In the genomic region with DNA sequence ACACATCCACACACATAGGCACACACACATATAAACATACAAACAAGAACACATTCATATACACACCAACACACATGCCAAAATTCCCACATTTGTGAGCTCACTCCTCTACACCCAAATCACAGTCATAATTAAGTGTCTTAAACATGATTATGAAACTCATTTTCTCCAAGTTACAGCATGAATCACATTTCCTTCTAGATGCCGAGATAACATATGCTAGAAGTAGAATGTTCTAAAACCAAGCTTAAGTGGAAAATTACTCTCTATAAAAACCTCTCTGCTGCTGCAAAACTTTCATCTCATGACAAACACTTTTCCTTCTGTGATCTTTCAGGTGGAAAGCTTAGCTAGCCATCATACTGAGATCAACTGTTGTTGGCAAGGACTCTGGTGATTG, we compare ENCODE assay signal across 20 mouse cellular contexts.
"Had no signal": no experiment of that assay in that cellular context is flagged by ENCODE, and none has a peak within 500 bp of the region (broad histone marks: within the 10 kb centered on the region; RNA-seq: fewer than 3 reads in every experiment).

No protein-coding gene starts in this region.

- DNase-seq: cerebellum, adult 9-10 months; cerebellum, adult 9-11 months; cerebellum, postnatal 10 days; cerebellum, postnatal 14 days; cerebellum, postnatal 25 days; cerebellum, postnatal 36 days; embryo, embryonic 11 days; forebrain, postnatal 0 days; gastrocnemius, adult 2 months; gastrocnemius, postnatal 10 days; gastrocnemius, postnatal 14 days; gastrocnemius, postnatal 25 days; gastrocnemius, postnatal 36 days; heart, adult 11 months; heart, adult 18-20 months; heart, adult 2 months had no signal

- ATAC-seq: forebrain, embryonic 13.5 days; forebrain, embryonic 14.5 days; forebrain, embryonic 15.5 days; forebrain, embryonic 16.5 days; forebrain, postnatal 0 days had no signal
